Mouse (Mus musculus) C3H10T1/2 (cell line): ENCODE measurements around the gene Fam189a2. TPM values are rescaled to one million over a fixed set of nuclear protein-coding genes. Genes with fewer than 3 reads are reported as not detected.

ENCODE experiments used
- polyA plus RNA-seq, 2 experiments: library from polyadenylated mRNA; unstranded; fragments of >200 nt; fragmentation: generic; extraction: Trizol; gene quantifications; one replicate each; pipeline ENCODE4 v1.2.1; 2012; ENCODE audit warnings: missing spikeins in 2 of 2

Fam189a2 gene
- under 1 TPM in 1 of 2 experiments, not detected in 1; 0.05 TPM for polyA plus RNA-seq

GRCm38 (mm10) chr19:24030871-24031556 is at the start of gene Fam189a2:
Gene Fam189a2, minus strand, starts transcription at chr19:24031019.

Other genes with a start within 250 kb of the Fam189a2 start
- gene Tjp2, start 194.0 kb upstream of the Fam189a2 start, polyA plus RNA-seq: 1 to 10 TPM; 1.6 to 3.2 TPM
- 10 to 100 TPM; 39.5 to 76.0 TPM for gene Fxn, start 249.6 kb upstream of the Fam189a2 start, polyA plus RNA-seq